Mouse (Mus musculus) E14TG2a.4 (cell line): ENCODE measurements around the gene Was.

ENCODE experiments used
- CTCF ChIP-seq: conservative IDR thresholded peaks from 2 replicates; pipeline ENCODE4 v1.5.1; 2014; ENCODE audit warnings: low read length
- NANOG ChIP-seq: IDR thresholded peaks from 2 replicates; pipeline ENCODE4 v1.6.1; 2014; ENCODE audit warnings: borderline replicate concordance, low read length, mixed read lengths
- POU5F1 ChIP-seq: IDR thresholded peaks from 2 replicates; pipeline ENCODE4 v1.6.1; 2014; ENCODE audit warnings: low read length, borderline replicate concordance

DNA sequence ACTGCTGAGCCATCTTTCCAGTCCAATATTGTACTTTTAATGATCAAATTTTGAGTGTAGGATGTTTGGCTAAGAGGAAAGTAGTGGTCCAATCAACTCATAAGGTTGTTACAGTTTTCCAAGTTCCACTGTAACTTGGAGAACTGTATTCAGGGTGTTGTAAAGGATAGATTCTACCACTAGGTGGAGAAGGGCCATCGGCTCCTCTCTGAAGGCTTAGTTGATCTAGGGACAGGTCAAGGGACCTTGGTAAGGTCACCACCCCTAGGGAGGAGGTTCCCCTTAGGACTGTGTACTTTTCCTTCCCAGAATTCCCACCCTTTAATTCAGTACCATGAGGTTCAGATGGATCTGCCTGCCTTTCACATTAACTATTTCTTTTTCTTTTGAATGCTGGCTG, 57.3 kb downstream of the Was start:
- TF ChIP-seq CTCF (peak; percentile 37), POU5F1 (no peak), NANOG (no peak)
